Mouse (Mus musculus) small intestine, adult 2 months (tissue): ENCODE measurements around the gene Higd1c. TPM values are rescaled to one million over a fixed set of nuclear protein-coding genes. Genes with fewer than 3 reads are reported as not detected.

Experiments used
- H3K27ac ChIP-seq: fragments of 200-500 bp; 2 replicates; pipeline ENCODE4 v1.5.1; 2012; ENCODE audit warnings: low read depth, low read length, control low read depth, inconsistent platforms; ENCODE audit not compliant: insufficient read depth
- H3K27me3 ChIP-seq: fragments of 200-500 bp; 2 replicates; pipeline ENCODE4 v1.6.1; 2012; ENCODE audit warnings: mild to moderate bottlenecking, moderate library complexity, low read length, inconsistent platforms; ENCODE audit not compliant: control insufficient read depth, insufficient read depth
- H3K36me3 ChIP-seq: fragments of 200-500 bp; 2 replicates; pipeline ENCODE4 v1.6.1; 2012; ENCODE audit warnings: mild to moderate bottlenecking, low read length, control low read depth, inconsistent platforms; ENCODE audit not compliant: control insufficient read depth, insufficient read depth
- H3K4me1 ChIP-seq: fragments of 200-500 bp; 2 replicates; pipeline ENCODE4 v1.6.1; 2012; ENCODE audit warnings: low read length, inconsistent platforms, mixed read lengths; ENCODE audit not compliant: control insufficient read depth, insufficient read depth, insufficient read length
- H3K4me3 ChIP-seq: fragments of 200-500 bp; 2 replicates; pipeline ENCODE4 v1.5.1; 2012; ENCODE audit warnings: low read depth, mild to moderate bottlenecking, control low read depth, inconsistent platforms, low read length, moderate library complexity
- CTCF ChIP-seq: fragments of 200-500 bp; IDR thresholded peaks from 2 replicates; pipeline ENCODE4 v1.5.1; 2012; ENCODE audit warnings: low read depth, mild to moderate bottlenecking, control low read depth, inconsistent platforms, low read length, moderate library complexity, mixed read lengths; ENCODE audit not compliant: insufficient replicate concordance, insufficient read length; ENCODE audit errors: extremely low read depth
- POLR2A ChIP-seq: fragments of 200-500 bp; IDR thresholded peaks from 2 replicates; pipeline ENCODE4 v1.6.1; 2012; ENCODE audit warnings: low read depth, mild to moderate bottlenecking, control low read depth, inconsistent platforms, low read length, moderate library complexity
- WGBS: fragments of 180-500 bp; shearing (Covaris S2); methylation state at CpG from one replicate; pipeline ENCODE4 v1.1.7; 2018; 5-methylcytosine and 5-hydroxymethylcytosine counted together
- polyA plus RNA-seq: library from polyadenylated mRNA; depleted of rRNA; stranded (reverse); fragments of >200 nt; gene quantifications from 2 replicates; pipeline ENCODE4 v1.2.3, GENCODE M21; 2012

Gene Higd1c
- polyA plus RNA-seq, 1 experiment = not detected

DNA sequence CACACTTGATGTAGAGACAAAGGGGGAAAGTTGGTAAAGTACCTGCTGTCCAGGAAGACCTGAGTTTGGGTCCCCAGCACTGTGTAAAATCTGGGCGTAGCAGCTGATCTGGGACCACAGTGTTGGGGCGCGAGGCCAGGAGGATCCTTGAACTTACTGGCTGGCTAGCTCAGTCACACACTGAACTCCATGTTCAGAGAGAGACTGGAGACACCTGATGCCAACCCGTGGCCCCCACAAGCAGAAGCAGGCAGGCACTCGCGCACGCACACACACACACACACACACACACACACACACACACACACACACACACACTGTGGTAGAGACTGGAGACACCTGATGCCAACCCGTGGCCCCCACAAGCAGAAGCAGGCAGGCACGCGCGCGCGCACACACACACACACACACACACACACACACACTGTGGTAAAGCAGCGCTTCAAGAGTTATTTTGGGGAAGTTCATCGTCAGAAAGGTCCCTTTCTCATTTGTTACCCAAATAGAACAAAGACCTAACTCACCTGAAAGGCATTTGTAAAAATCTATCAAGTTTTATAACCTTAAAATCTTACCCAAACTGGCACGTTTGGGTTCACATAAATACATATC is 24.0 kb downstream of the Higd1c start:
- Histone ChIP-seq H3K27me3 (no peaks in the 10 kb centered on the region), H3K27ac (no peak overlapping the region), H3K4me3 (no peak overlapping the region), H3K4me1 (no peaks in the 10 kb centered on the region), H3K36me3 (peaks cover 8% of the 10 kb centered on the region)
- TF ChIP-seq POLR2A = no peak
- TF ChIP-seq CTCF = no peak
- 77% methylated on average over 16 of the region's 16 CpGs for WGBS

- H3K4me3 ChIP-seq = no peak overlapping the region
- TF ChIP-seq CTCF = no peak
- no peak for TF ChIP-seq POLR2A
- H3K27me3 ChIP-seq = no peaks in the 10 kb centered on the region
- H3K27ac ChIP-seq = no peak overlapping the region
- H3K4me1 ChIP-seq = no peaks in the 10 kb centered on the region
- peaks cover 13% of the 10 kb centered on the region for H3K36me3 ChIP-seq
- WGBS = 87% methylated on average over 9 of the region's 9 CpGs
Measured at GRCm38 (mm10) chr15:100388886-100389285, 24.5 kb downstream of the Higd1c start.

GRCm38 (mm10) chr15:100391066-100391465 is 26.7 kb downstream of the Higd1c start:
- 68% methylated on average over 7 of the region's 7 CpGs for WGBS
- Histone ChIP-seq H3K36me3 (peaks cover 29% of the 10 kb centered on the region), H3K27me3 (no peaks in the 10 kb centered on the region), H3K4me1 (no peaks in the 10 kb centered on the region), H3K4me3 (no peak overlapping the region), H3K27ac (no peak overlapping the region)
- TF ChIP-seq CTCF (no peak), POLR2A (no peak)

DNA sequence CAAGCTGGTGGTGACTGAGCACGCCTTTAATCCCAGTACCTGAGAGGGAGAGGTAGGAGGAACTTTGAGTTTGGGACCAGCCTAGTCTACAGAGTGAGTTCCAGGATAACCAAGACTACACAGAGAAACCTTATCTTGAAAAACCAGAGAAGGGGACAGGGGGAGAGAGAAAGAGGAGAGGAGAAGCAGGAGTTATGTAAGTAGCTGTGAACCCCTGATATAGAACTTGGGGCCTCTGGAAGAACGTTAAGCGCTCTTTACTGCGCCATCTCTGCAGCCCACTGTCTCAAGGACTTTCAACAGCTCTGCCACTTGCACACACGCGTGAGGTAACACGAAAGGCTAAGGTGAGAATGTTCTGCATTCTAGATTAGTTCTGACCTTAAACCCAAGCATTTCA is 27.3 kb downstream of the Higd1c start:
- WGBS = 91% methylated on average over 7 of the region's 7 CpGs
- Histone ChIP-seq H3K4me3 (no peak overlapping the region), H3K4me1 (no peaks in the 10 kb centered on the region), H3K27me3 (no peaks in the 10 kb centered on the region), H3K36me3 (peaks cover 34% of the 10 kb centered on the region), H3K27ac (no peak overlapping the region)
- no peak for TF ChIP-seq POLR2A

DNA sequence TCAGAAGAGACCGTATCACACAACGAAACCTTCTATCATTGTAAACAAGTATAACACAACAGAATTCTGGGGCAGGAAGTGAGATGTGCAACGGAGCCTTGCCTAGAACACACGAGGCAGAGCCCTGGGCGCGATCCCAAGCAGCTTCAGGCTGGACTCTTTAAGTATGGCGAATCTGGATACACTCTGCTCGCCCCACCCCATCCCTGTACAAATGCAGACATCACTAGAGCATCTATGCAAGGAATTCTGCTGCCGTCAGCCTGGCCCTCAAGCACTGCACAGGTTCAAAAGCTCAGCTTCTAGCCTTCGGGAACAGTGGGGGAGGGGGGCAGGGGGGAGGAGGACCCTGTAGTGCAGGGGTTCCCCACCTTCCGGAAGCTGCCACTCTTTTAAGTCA is 28.7 kb downstream of the Higd1c start:
- TF ChIP-seq POLR2A (no peak), CTCF (no peak)
- no peak overlapping the region for H3K27ac ChIP-seq
- H3K4me1 ChIP-seq = no peaks in the 10 kb centered on the region
- no peaks in the 10 kb centered on the region for H3K27me3 ChIP-seq
- no peak overlapping the region for H3K4me3 ChIP-seq
- 87% methylated on average over 11 of the region's 11 CpGs for WGBS
- peaks cover 47% of the 10 kb centered on the region for H3K36me3 ChIP-seq

GRCm38 (mm10) chr15:100395561-100395960 is 31.2 kb downstream of the Higd1c start:
- no peak overlapping the region for H3K4me3 ChIP-seq
- WGBS = 97% methylated on average over 3 of the region's 3 CpGs
- no peaks in the 10 kb centered on the region for H3K4me1 ChIP-seq
- TF ChIP-seq POLR2A = no peak
- TF ChIP-seq CTCF = 0 out of 2 replicates have a peak, but pooled peaks have one; percentile 3
- no peaks in the 10 kb centered on the region for H3K27me3 ChIP-seq
- H3K36me3 ChIP-seq = peaks cover 72% of the 10 kb centered on the region
- H3K27ac ChIP-seq = no peak overlapping the region

- H3K27ac ChIP-seq = no peak overlapping the region
- H3K4me3 ChIP-seq = no peak overlapping the region
- peaks cover 89% of the 10 kb centered on the region for H3K36me3 ChIP-seq
- peaks cover 16% of the 10 kb centered on the region for H3K4me1 ChIP-seq
- 52% methylated on average over 16 of the region's 16 CpGs for WGBS
- TF ChIP-seq CTCF (no peak), POLR2A (no peak)
- H3K27me3 ChIP-seq = no peaks in the 10 kb centered on the region
Measured at GRCm38 (mm10) chr15:100400592-100401250, 36.4 kb downstream of the Higd1c start.
